ENCODE assay signal across 1 mouse cellular context in the genomic region with DNA sequence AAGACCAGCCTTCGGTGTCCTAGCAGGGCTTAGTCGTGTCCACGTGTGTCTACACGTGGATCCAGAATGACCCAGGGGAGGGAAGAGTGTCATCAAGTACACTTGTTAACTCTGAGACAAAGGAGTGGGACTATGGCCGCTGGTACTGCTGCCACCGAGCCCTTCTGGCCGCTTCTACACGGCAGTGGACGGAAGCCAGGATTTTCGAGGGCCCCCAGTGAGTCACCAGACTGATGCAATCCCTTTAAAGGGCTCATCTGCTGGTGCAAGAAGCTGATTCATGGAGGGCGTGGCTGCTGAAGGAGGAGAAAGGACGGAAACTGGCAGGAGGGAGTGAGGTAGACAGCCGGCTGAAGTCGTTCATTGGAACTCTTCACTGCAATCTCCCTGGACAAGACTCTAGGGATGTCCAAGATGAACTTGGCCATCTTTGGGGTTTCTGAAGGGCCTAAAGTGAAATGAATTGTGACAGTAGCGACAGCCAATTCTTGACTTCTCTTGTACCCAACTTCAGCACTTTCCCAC.
TF ChIP-seq lines count a peak whose summit lies in the region.

No protein-coding gene starts in this region.

TF ChIP-seq in MEL, 35 proteins besides CTCF, POLR2A, EP300 and RAD21 (continued from another document):
- TF ChIP-seq GABPA (IDR thresholded peaks at IDR 0.05; ENCODE audit: low read depth, low read length) (peak; percentile 82), BHLHE40 (IDR thresholded peaks at IDR 0.05; ENCODE audit: borderline replicate concordance, low read depth, low read length) (peak; percentile 69), RCOR1 (IDR thresholded peaks at IDR 0.05; ENCODE audit: low read depth, low read length) (no peak), ETS1 (IDR thresholded peaks at IDR 0.05; ENCODE audit: low read depth, low read length) (peak; percentile 99), SIN3A (IDR thresholded peaks at IDR 0.05; ENCODE audit: low read length) (peak; percentile 91), ZNF384 (IDR thresholded peaks at IDR 0.05; ENCODE audit: low read depth, low read length) (no peak), TBP (IDR thresholded peaks at IDR 0.05; ENCODE audit: low read depth, low read length) (peak; percentile 74; the same call in 1 of the 2 replicates), MEF2A (IDR thresholded peaks at IDR 0.05; ENCODE audit: extremely low read depth, insufficient replicate concordance, low read depth, low read length, poor library complexity, severe bottlenecking) (no peak), USF2 (IDR thresholded peaks at IDR 0.05; ENCODE audit: borderline replicate concordance in 1 of 2, insufficient read depth in 1 of 2, low read depth in 1 of 2, low read length in 2 of 2) (no peak), MAX (IDR thresholded peaks at IDR 0.05; ENCODE audit: low read length) (peak; percentile 80; the same call in 1 of the 2 replicates), HCFC1 (IDR thresholded peaks at IDR 0.05; ENCODE audit: low read depth, low read length) (peak; percentile 70; the same call in 1 of the 2 replicates), TCF12 (IDR thresholded peaks at IDR 0.05; ENCODE audit: low read depth, low read length) (peak; percentile 58), TAL1 (IDR thresholded peaks at IDR 0.05; ENCODE audit: low read length) (no peak), GATA1 (IDR thresholded peaks at IDR 0.05; ENCODE audit: low read depth, low read length) (no peak), POLR2AphosphoS2 (IDR thresholded peaks at IDR 0.05; ENCODE audit: low read length) (0 out of 2 replicates have a peak, but pooled peaks have one; percentile 64), CHD1 (IDR thresholded peaks at IDR 0.05; ENCODE audit: low read depth, low read length) (peak; percentile 87; the same call in 1 of the 2 replicates), E2F4 (IDR thresholded peaks at IDR 0.05; ENCODE audit: borderline replicate concordance, low read depth, low read length) (0 out of 2 replicates have a peak, but pooled peaks have one; percentile 8), MXI1 (IDR thresholded peaks at IDR 0.05; ENCODE audit: low read depth, low read length) (peak; percentile 88), ZC3H11A (IDR thresholded peaks at IDR 0.05; ENCODE audit: low read depth, low read length) (no peak), SMC3 (IDR thresholded peaks at IDR 0.05; ENCODE audit: low read depth, low read length) (no peak), JUND (IDR thresholded peaks at IDR 0.05; ENCODE audit: low read depth, low read length) (peak; percentile 95; the same call in 1 of the 2 replicates), ZKSCAN1 (IDR thresholded peaks at IDR 0.05; ENCODE audit: low read depth, low read length) (no peak), CHD2 (IDR thresholded peaks at IDR 0.05; ENCODE audit: low read length) (no peak)
TF ChIP-seq in MEL: peak in this region for 18.
